Mouse (Mus musculus): ENCODE data around the gene Xntrpc. TPM values are rescaled to one million over a fixed set of nuclear protein-coding genes. Genes with fewer than 3 reads are reported as not detected.
A peak's percentile ranks its signal among the peaks of the same experiment; 100 is the strongest.

The Xntrpc gene
- polyA plus RNA-seq, 1 experiment from 2014 or later, result 0.71 TPM

- Histone ChIP-seq H3K36me3 (ENCODE audit: control insufficient read depth, insufficient read depth, low read length) (no peaks in the 10 kb centered on the region), H3K27me3 (replicated peaks; ENCODE audit: control insufficient read depth, insufficient read depth, low read length) (0 out of 2 replicates have a peak, but pooled peaks cover 4% of the 10 kb centered on the region), H3K4me3 (ENCODE audit: low read depth, low read length) (no peak overlapping the region), H3K9ac (ENCODE audit: low read depth, low read length) (no peak overlapping the region), H3K9me3 (ENCODE audit: control insufficient read depth, low read length) (no peaks in the 10 kb centered on the region), H3K4me2 (no peak overlapping the region), H3K4me1 (replicated peaks; ENCODE audit: control insufficient read depth, insufficient read depth, low read length) (peaks cover 4% of the 10 kb centered on the region), H3K27ac (ENCODE audit: low read depth, low read length) (no peak overlapping the region)
- ATAC-seq (replicated peaks; ENCODE audit: low FRiP score) (no peak), DNase-seq (ENCODE audit: low spot score) (no peak)
- WGBS, result 71% methylated on average over 1 of the region's 1 CpGs
These were observed 42.7 kb downstream of the Xntrpc start for GRCm38 (mm10) chr7:102108206-102108605.

- ATAC-seq (replicated peaks; ENCODE audit: low FRiP score), result no peak
- 0 out of 2 replicates have a peak, but pooled peaks cover 7% of the 10 kb centered on the region for H3K27me3 ChIP-seq (replicated peaks; ENCODE audit: control insufficient read depth, insufficient read depth, low read length)
- H3K36me3 ChIP-seq (ENCODE audit: control insufficient read depth, insufficient read depth, low read length), result no peaks in the 10 kb centered on the region
- H3K4me3 ChIP-seq (ENCODE audit: low read depth, low read length), result no peak within 1 kb of the TSS
- no peak within 1 kb of the TSS for H3K9ac ChIP-seq (ENCODE audit: low read depth, low read length)
- H3K4me2 ChIP-seq, result no peak within 1 kb of the TSS
- no peak for DNase-seq (ENCODE audit: low spot score)
- WGBS, result 75% methylated on average over 7 of the region's 7 CpGs
- H3K9me3 ChIP-seq (ENCODE audit: control insufficient read depth, low read length), result no peaks in the 10 kb centered on the region
- H3K4me1 ChIP-seq (replicated peaks; ENCODE audit: control insufficient read depth, insufficient read depth, low read length), result peaks cover 4% of the 10 kb centered on the region
- H3K27ac ChIP-seq (ENCODE audit: low read depth, low read length), result no peak within 1 kb of the TSS
These were observed 43.7 kb downstream of the Xntrpc start, which contains the start of gene Art5 for GRCm38 (mm10) chr7:102109171-102109570. Art5 (minus strand) TSS chr7:102109489.

- DNase-seq (ENCODE audit: low spot score), result no peak
These were observed 44.2 kb downstream of the Xntrpc start for GRCm38 (mm10) chr7:102109746-102110145.

GRCm38 (mm10) chr7:102113151-102113729 is 47.7 kb downstream of the Xntrpc start:
- no peaks in the 10 kb centered on the region; the same call in 1 of the 2 replicates for H3K36me3 ChIP-seq (ENCODE audit: control insufficient read depth, insufficient read depth, low read length)
- H3K27ac ChIP-seq (ENCODE audit: low read depth, low read length), result no peak overlapping the region
- no peaks in the 10 kb centered on the region for H3K9me3 ChIP-seq (ENCODE audit: control insufficient read depth, low read length)
- H3K4me1 ChIP-seq (replicated peaks; ENCODE audit: control insufficient read depth, insufficient read depth, low read length), result no peaks in the 10 kb centered on the region; the same call in 1 of the 2 replicates
- ATAC-seq (replicated peaks; ENCODE audit: low FRiP score), result no peak
- H3K27me3 ChIP-seq (replicated peaks; ENCODE audit: control insufficient read depth, insufficient read depth, low read length), result 0 out of 2 replicates have a peak, but pooled peaks cover 7% of the 10 kb centered on the region
- 67% methylated on average over 45 of the region's 45 CpGs for WGBS
- no peak for DNase-seq (ENCODE audit: low spot score)
- H3K4me3 ChIP-seq (ENCODE audit: low read depth, low read length), result no peak overlapping the region
- no peak overlapping the region for H3K4me2 ChIP-seq
- H3K9ac ChIP-seq (ENCODE audit: low read depth, low read length), result no peak overlapping the region

More at GRCm38 (mm10) chr7:102109746-102110145, 44.2 kb downstream of the Xntrpc start:
- Histone ChIP-seq H3K4me2 (no peak overlapping the region), H3K9ac (ENCODE audit: low read depth, low read length) (no peak overlapping the region), H3K36me3 (ENCODE audit: control insufficient read depth, insufficient read depth, low read length) (no peaks in the 10 kb centered on the region), H3K4me3 (ENCODE audit: low read depth, low read length) (no peak overlapping the region), H3K27ac (ENCODE audit: low read depth, low read length) (no peak overlapping the region), H3K4me1 (replicated peaks; ENCODE audit: control insufficient read depth, insufficient read depth, low read length) (peaks cover 4% of the 10 kb centered on the region), H3K9me3 (ENCODE audit: control insufficient read depth, low read length) (no peaks in the 10 kb centered on the region), H3K27me3 (replicated peaks; ENCODE audit: control insufficient read depth, insufficient read depth, low read length) (0 out of 2 replicates have a peak, but pooled peaks cover 7% of the 10 kb centered on the region)
- WGBS, result 73% methylated on average over 4 of the region's 4 CpGs
- no peak for ATAC-seq (replicated peaks; ENCODE audit: low FRiP score)

GRCm38 (mm10) chr7:102116579-102117331 is 51.2 kb downstream of the Xntrpc start, which contains the start of gene Chrna10:
Chrna10 (minus strand) TSS chr7:102116828.
- ATAC-seq (replicated peaks; ENCODE audit: low FRiP score) (0 out of 2 replicates have a peak, but pooled peaks have one; percentile 29), DNase-seq (ENCODE audit: low spot score) (no peak)
- H3K4me2 ChIP-seq, result no peak within 1 kb of the TSS
- peaks cover 25% of the 10 kb centered on the region for H3K36me3 ChIP-seq (ENCODE audit: control insufficient read depth, insufficient read depth, low read length)
- no peak within 1 kb of the TSS for H3K4me3 ChIP-seq (ENCODE audit: low read depth, low read length)
- no peak within 1 kb of the TSS for H3K27ac ChIP-seq (ENCODE audit: low read depth, low read length)
- 0 out of 2 replicates have a peak, but pooled peaks cover 7% of the 10 kb centered on the region for H3K27me3 ChIP-seq (replicated peaks; ENCODE audit: control insufficient read depth, insufficient read depth, low read length)
- no peak within 1 kb of the TSS for H3K9ac ChIP-seq (ENCODE audit: low read depth, low read length)
- 45% methylated on average over 7 of the region's 7 CpGs for WGBS
- H3K9me3 ChIP-seq (ENCODE audit: control insufficient read depth, low read length), result no peaks in the 10 kb centered on the region
- no peaks in the 10 kb centered on the region; the same call in 1 of the 2 replicates for H3K4me1 ChIP-seq (replicated peaks; ENCODE audit: control insufficient read depth, insufficient read depth, low read length)

GRCm38 (mm10) chr7:102117382-102117781 is 51.9 kb downstream of the Xntrpc start:
- H3K4me2 ChIP-seq, result no peak overlapping the region
- H3K4me3 ChIP-seq (ENCODE audit: low read depth, low read length), result no peak overlapping the region
- H3K9ac ChIP-seq (ENCODE audit: low read depth, low read length), result no peak overlapping the region
- no peak for ATAC-seq (replicated peaks; ENCODE audit: low FRiP score)
- peaks cover 30% of the 10 kb centered on the region for H3K36me3 ChIP-seq (ENCODE audit: control insufficient read depth, insufficient read depth, low read length)
- DNase-seq (ENCODE audit: low spot score), result no peak
- H3K4me1 ChIP-seq (replicated peaks; ENCODE audit: control insufficient read depth, insufficient read depth, low read length), result no peaks in the 10 kb centered on the region; the same call in 1 of the 2 replicates
- H3K9me3 ChIP-seq (ENCODE audit: control insufficient read depth, low read length), result no peaks in the 10 kb centered on the region
- 0 out of 2 replicates have a peak, but pooled peaks cover 7% of the 10 kb centered on the region for H3K27me3 ChIP-seq (replicated peaks; ENCODE audit: control insufficient read depth, insufficient read depth, low read length)
- no peak overlapping the region for H3K27ac ChIP-seq (ENCODE audit: low read depth, low read length)
- WGBS, result 77% methylated on average over 6 of the region's 6 CpGs

- no peak overlapping the region for H3K4me3 ChIP-seq (ENCODE audit: low read depth, low read length)
- no peaks in the 10 kb centered on the region for H3K27me3 ChIP-seq (replicated peaks; ENCODE audit: control insufficient read depth, insufficient read depth, low read length)
- H3K27ac ChIP-seq (ENCODE audit: low read depth, low read length), result no peak overlapping the region
- H3K36me3 ChIP-seq (ENCODE audit: control insufficient read depth, insufficient read depth, low read length), result peaks cover 57% of the 10 kb centered on the region
- WGBS, result 95% methylated on average over 10 of the region's 10 CpGs
- ATAC-seq (replicated peaks; ENCODE audit: low FRiP score) (no peak), DNase-seq (ENCODE audit: low spot score) (no peak)
- no peak overlapping the region for H3K4me2 ChIP-seq
- H3K4me1 ChIP-seq (replicated peaks; ENCODE audit: control insufficient read depth, insufficient read depth, low read length), result no peaks in the 10 kb centered on the region
- H3K9me3 ChIP-seq (ENCODE audit: control insufficient read depth, low read length), result no peaks in the 10 kb centered on the region
- H3K9ac ChIP-seq (ENCODE audit: low read depth, low read length), result no peak overlapping the region
These were observed 54.8 kb downstream of the Xntrpc start for GRCm38 (mm10) chr7:102120326-102120725.

GRCm38 (mm10) chr7:102132395-102132794 is 66.9 kb downstream of the Xntrpc start:
- Histone ChIP-seq H3K36me3 (ENCODE audit: control insufficient read depth, insufficient read depth, low read length) (peaks cover 44% of the 10 kb centered on the region), H3K27me3 (replicated peaks; ENCODE audit: control insufficient read depth, insufficient read depth, low read length) (no peaks in the 10 kb centered on the region), H3K9ac (ENCODE audit: low read depth, low read length) (no peak overlapping the region), H3K9me3 (ENCODE audit: control insufficient read depth, low read length) (no peaks in the 10 kb centered on the region), H3K4me2 (no peak overlapping the region), H3K27ac (ENCODE audit: low read depth, low read length) (no peak overlapping the region), H3K4me3 (ENCODE audit: low read depth, low read length) (no peak overlapping the region), H3K4me1 (replicated peaks; ENCODE audit: control insufficient read depth, insufficient read depth, low read length) (no peaks in the 10 kb centered on the region)
- DNase-seq (ENCODE audit: low spot score) (no peak), ATAC-seq (replicated peaks; ENCODE audit: low FRiP score) (no peak)
- 92% methylated on average over 4 of the region's 4 CpGs for WGBS

Data from liver, embryonic 11.5 days (tissue).